Mouse (Mus musculus) embryo, embryonic 11 days (tissue): Measurements from ENCODE around the gene Phf24.

Experiments used
- DNase-seq: peaks from one replicate; pipeline ENCODE4 v3.0.0-alpha.2; 2015

Phf24 gene

DNA sequence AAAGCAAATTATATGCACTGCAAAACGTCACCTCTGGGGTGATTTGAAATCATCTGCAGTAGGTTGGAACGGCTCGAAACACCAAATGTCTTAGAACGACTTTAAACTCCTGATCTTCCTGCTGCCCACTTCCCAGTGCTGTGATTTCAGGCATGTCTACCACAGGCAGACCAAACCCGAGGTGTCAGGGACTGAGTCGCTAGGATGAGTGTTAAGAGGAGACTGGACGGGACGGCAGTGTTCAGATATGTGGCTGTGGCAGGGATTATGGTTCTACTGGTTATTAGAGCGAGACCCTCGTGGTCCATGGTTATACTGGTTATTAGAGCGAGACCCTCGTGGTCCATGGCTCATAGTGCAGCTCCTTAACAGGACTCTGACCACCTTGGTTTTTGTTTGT is 1.1 kb upstream of the Phf24 start:
- no peak for DNase-seq

- no peak for DNase-seq
Measured at GRCm38 (mm10) chr4:42915966-42916365, 494 bp upstream of the Phf24 start.

DNA sequence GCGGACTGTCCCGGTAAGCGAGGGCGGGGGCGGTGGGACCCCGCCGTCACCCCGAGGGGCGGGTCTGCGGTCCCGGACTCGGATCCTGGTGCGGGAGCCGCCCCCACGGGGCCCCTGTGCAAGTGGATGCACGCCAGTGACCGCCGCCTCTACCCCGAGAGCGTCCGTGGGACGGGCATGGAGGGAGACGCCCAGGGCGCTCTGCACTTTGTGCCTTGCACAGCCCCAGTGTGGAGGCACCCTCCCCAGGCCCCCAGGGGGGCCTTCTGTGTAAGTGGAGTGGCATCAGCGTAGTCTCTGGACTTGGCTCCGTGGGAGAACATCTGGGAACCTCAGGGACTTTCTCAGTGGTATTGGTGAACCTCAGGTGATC is 928 bp downstream of the Phf24 start:
- no peak for DNase-seq

DNA sequence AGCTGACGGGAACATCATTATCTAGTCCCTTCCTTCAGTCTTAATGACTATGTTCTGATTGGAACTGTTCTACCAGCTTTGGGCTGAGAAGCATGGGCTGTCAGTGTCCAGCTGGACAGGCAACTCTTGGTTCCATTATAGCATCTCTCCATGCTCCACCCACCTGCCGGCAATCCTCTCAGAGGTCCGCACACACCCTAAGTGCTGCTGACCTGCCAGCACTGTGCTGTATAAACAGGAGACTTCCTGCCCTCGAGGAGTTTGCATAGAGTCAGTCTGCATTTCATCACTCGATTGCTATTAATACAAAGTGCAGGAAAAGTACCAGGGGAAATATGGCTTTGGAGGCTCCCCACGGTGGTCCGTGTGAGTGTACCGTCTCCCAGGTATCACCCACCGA is 4.3 kb downstream of the Phf24 start:
- no peak for DNase-seq

GRCm38 (mm10) chr4:42921536-42921935 is 5.1 kb downstream of the Phf24 start:
- DNase-seq, result no peak

GRCm38 (mm10) chr4:42922056-42922455 is 5.6 kb downstream of the Phf24 start:
- no peak for DNase-seq

DNA sequence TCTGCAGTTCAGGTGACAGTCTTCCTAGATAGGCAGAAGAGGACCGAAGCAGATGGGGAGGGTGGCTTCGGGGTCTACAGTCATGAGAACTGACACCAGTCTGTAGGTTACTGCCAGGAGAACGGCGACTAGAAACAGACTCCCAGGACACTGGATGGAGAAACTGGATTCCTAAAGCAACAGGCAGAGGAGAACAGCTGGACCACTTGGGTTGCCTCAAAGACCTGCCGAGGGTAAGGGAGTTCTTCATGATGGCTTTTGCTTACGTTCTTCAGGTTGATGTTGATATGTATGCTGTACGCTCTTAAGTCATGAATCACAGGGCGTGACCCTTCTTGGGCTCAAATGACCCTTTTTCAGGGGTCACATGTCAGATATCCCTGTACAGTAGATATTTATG is 6.0 kb downstream of the Phf24 start:
- DNase-seq, result no peak

DNA sequence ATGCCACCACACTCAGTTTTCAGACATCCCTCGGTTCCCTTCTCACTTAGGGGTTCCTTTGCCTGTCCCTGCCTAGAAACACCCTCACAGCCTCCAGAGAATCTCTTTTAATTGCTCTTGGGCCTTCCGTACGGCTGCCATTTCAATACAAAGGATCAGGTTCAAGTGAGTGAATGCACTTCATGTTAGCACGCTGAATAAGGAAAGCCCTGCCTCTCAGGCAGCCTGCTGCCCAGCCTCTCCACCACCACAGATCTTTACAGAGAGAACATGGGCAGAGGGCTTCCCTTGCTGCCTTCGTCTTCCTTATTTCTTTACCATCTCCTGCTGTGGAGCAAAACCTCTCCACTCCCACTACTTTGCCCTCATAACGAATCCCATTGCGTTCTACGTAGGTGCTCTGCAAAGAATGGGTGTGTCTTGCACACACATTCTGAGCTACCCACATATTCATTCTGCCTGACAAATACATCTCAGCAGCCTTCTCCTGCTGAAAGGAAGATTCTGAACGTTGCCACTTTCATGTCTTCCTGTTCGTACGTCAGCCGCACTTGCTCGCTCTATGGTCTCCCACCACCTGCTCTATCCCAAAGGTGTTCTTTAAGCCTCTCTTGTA is 7.7 kb downstream of the Phf24 start:
- no peak for DNase-seq

- DNase-seq, result no peak
Measured at GRCm38 (mm10) chr4:42928209-42928608, 11.7 kb downstream of the Phf24 start.

DNA sequence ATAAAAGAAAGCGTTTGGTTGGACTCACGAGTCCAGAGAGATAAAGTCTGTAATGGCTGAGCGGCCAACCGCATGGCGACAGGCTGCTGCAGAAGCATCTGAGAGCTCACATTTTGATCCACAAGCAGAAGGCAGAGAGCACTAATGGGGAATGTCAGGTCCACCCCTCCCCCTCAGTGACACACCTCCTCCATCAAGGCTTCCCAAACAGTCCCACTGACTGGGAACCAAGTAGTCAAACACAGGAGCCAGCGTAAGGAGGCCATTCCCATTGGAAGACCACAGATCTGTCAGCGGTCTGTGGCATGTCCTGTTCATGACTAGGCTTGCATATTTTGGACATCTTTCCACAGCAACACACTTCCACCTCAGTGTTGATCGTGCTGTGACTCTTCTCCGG is 12.5 kb downstream of the Phf24 start:
- no peak for DNase-seq

DNA sequence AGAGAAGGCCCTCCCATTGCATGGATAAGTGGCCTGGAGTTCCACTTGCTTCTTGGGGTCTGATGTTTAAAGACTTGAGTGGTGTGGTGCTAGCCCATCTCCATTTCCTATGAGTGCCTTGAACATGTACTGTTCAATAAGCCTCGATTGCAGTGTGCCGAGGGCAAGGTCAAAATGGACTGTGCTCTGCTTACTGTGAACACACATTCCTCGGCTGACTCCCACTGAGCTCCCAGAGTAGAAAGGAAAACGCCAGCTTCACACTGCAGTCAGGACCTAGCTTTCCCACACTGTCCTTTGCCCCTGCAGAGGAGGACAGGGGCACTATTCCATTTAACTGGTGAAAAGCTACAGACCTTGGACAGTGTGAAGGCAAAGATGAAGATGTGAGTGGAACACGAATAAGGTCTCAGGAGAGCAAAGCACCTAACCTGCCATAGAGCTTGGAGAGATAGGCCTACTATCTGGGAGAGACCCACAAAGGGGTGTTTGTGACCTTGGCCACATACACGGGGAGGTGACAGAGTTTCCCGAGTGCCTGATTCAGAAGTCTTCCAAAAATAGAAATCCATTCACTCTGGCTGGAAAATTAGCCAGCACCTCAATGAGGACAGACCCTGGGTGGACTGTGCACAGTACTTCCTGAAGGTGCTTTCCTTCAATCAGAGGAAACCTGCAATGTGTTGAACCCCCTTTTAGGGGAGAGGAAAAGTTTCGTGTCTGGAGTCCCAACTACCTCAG is 15.9 kb downstream of the Phf24 start:
- DNase-seq, result no peak

DNA sequence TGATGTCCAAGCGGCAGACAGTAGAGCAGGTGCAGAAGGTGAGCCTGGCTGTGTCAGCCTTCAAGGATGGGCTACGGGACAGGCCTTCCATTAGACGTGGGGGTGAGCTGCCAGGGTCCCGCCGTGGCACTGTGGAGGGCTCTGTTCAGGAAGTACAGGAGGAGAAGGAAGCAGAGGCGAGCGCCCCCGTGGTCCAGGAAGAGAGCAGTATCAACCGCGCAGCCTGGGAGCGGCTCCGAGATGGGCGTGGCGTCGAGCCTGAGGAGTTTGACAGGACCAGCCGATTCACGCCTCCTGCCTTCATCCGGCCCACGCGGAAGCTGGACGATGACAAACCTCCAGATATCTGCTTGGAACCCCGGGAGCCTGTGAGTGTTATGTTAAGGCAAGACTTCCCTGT is 17.2 kb downstream of the Phf24 start:
- peak; percentile 80 for DNase-seq

DNA sequence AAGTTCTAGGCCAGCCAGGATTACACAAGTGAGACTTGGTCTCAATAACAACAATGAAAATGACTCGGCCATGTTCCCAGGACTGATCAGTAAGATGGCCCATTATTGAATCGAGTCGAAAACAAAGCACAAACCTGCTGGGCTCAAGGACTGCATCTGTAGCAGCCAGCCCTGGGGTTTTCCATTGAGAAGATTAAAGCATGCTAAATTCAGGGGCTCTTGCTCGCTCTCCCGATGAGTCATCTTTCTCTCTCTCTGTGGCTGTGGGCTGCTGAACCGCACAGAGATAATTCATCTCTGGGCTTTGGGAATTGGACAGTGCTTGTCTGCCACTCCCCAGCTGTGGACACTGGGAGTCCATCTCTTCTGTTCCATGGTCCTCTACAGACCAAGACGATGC is 24.9 kb downstream of the Phf24 start:
- DNase-seq, result no peak

DNA sequence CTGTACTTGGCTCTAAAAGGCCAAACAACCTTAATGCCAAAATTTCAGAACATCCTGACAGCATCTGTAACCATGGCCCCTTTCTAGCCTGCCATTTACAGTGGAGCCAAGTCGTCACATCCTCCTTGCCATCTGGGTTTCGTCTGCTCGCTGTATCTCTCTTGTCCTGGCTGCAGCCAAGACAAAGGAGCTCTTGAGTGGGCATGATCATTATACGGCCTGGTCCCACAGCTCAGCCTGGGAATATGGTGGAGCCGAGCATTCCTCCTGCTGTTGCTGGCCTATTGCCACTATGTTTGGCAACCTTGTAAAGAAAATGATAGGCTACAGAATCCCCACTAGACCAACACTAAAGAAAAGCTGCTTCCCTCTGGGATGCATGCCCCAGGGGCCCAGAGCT is 26.9 kb downstream of the Phf24 start:
- DNase-seq, result no peak

DNA sequence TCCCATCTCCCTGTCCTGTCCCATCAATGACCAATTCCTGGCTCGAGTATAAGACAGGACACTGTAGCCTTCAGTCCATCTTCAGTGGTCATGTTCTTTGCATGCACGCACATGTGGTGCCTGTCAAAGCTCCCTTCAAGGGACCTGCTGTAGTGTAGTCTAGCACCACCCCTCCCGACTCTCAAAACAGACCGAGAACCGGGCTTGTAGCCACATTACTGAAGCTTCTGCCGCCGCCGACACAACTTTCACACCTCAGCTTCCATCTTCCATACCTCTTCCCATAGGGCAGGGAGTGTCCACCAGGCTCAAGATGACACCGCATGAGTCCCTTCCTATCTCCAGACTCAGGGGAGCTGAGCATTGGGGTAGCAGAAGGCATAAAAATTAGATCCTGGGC is 27.7 kb downstream of the Phf24 start:
- DNase-seq, result no peak

- peak; percentile 72 for DNase-seq
Measured at GRCm38 (mm10) chr4:42945043-42945442, 28.6 kb downstream of the Phf24 start.

- DNase-seq, result no peak
Measured at GRCm38 (mm10) chr4:42945445-42945844, 29.0 kb downstream of the Phf24 start.

DNA sequence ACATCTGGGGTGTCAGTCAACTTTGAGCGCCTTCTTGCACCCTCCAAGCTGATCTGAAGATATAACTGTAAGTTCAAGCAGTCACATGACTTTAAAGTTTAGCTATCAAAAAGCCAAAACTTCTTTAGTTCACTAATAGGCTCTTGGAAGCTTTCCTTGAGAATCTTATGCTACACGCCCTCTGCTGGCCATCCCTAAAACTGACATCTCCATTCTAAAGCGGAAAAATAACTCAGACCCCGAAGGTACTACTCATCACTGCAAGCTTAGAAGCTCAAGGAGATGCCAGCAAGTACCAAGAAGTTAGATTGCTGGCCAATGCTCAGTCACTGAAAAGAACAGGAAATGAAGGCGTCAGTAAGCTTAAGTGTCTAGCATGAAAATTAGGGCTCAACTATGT is 29.5 kb downstream of the Phf24 start:
- peak; percentile 71 for DNase-seq

- peak; percentile 66 for DNase-seq
Measured at GRCm38 (mm10) chr4:42946733-42947290, 30.4 kb downstream of the Phf24 start.

DNA sequence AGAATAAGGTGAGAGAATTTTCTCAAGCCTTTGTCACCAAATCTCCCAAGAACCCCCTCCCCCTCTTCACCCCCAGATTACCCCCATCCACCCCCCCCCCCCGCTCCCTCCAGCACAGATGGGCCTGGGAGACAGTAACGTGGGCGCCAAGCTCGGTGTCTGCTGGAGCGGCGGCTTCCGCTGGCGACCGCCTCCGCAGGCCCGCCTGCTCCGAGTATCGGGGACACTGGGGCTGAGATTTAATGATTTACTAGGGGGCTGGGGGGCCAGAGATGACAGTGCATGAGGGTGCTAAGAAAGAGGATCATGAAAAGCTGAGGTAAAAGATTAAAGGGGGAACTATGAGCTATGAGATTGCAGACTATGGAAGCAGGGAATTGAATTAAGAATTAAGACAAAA is 32.1 kb downstream of the Phf24 start:
- no peak for DNase-seq

- DNase-seq, result peak; percentile 17
Measured at GRCm38 (mm10) chr4:42949051-42949675, 32.7 kb downstream of the Phf24 start.

- peak; percentile 95 for DNase-seq
Measured at GRCm38 (mm10) chr4:42949676-42950051, 33.2 kb downstream of the Phf24 start, which contains the start of gene Dnajb5. TSS of gene Dnajb5 (plus strand) at chr4:42949814.

DNA sequence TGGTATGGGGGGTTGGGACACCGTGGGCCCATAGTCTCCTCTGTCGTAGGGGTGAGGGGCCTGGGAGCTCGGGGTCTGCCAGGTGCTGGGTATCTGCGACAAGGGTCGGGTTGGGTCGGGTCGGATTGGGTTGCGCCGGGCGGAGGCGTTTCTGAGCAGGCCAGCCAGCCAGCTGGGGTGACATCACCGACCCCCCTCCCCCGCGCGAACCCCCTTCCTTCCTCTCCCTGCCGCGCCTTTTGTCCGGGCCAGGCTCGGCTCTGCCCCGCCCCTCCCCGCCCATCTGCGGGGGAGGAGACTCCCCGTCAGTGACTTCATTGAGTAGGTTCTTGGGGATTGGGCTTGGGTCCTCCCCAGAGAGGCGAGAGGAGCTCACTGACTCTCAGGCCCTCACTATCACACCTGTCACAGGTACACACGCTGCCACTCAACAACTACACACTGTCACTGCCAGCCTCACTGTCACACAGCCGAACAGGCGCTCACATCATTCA is 33.7 kb downstream of the Phf24 start:
- peak; percentile 92 for DNase-seq
